Mouse (Mus musculus): ENCODE measurements around the gene Fam210b. TPM values are rescaled to one million over a fixed set of nuclear protein-coding genes. Genes with fewer than 3 reads are reported as not detected.
"Not testable (repeated sequence)": the region's sequence is repeated elsewhere in the genome, so short reads cannot be mapped to it uniquely, and the experiment has no call there.

The Fam210b gene
- polyA plus RNA-seq (2014; fragmentation: Nextera tagmentation; extraction: Ambion mirVana), result 13.1 and 16.0 TPM in 2 replicates

- Histone ChIP-seq H3K36me3 (ENCODE audit: control insufficient read depth, insufficient read depth, low read length) (no peaks in the 10 kb centered on the region), H3K27me3 (replicated peaks; ENCODE audit: control insufficient read depth, insufficient read depth, low read length) (no peaks in the 10 kb centered on the region), H3K4me1 (ENCODE audit: control insufficient read depth, insufficient read depth, low read length) (no peaks in the 10 kb centered on the region), H3K27ac (replicated peaks; ENCODE audit: low read depth, low read length) (peak within 1 kb of the TSS; percentile 59), H3K4me2 (ENCODE audit: low read depth, low read length) (peak within 1 kb of the TSS; percentile 93), H3K9ac (ENCODE audit: low read depth, low read length) (peak within 1 kb of the TSS; percentile 76), H3K4me3 (ENCODE audit: low read depth, low read length) (peak within 1 kb of the TSS; percentile 65), H3K9me3 (ENCODE audit: control insufficient read depth, low read length) (peaks cover 9% of the 10 kb centered on the region; the same call in 1 of the 2 replicates)
- ATAC-seq (ENCODE audit: low read depth) (peak; percentile 93), DNase-seq (ENCODE audit: low spot score) (peak; percentile 99)
- WGBS, result 0% methylated on average over 5 of the region's 35 CpGs
Observed at GRCm38 (mm10) chr2:172345258-172345738, at the start of gene Fam210b. Gene Fam210b, plus strand, starts transcription at chr2:172345565.

GRCm38 (mm10) chr2:172298083-172298482 is 47.3 kb upstream of the Fam210b start:
- H3K4me3 ChIP-seq (ENCODE audit: low read depth, low read length), result no peak overlapping the region
- no peak overlapping the region for H3K27ac ChIP-seq (replicated peaks; ENCODE audit: low read depth, low read length)
- WGBS, result 45% methylated on average over 1 of the region's 1 CpGs
- no peaks in the 10 kb centered on the region for H3K27me3 ChIP-seq (replicated peaks; ENCODE audit: control insufficient read depth, insufficient read depth, low read length)
- no peak overlapping the region for H3K9ac ChIP-seq (ENCODE audit: low read depth, low read length)
- DNase-seq (ENCODE audit: low spot score), result no peak
- H3K4me1 ChIP-seq (ENCODE audit: control insufficient read depth, insufficient read depth, low read length), result peaks cover 12% of the 10 kb centered on the region
- no peak for ATAC-seq (ENCODE audit: low read depth)
- no peaks in the 10 kb centered on the region for H3K9me3 ChIP-seq (ENCODE audit: control insufficient read depth, low read length)
- H3K36me3 ChIP-seq (ENCODE audit: control insufficient read depth, insufficient read depth, low read length), result no peaks in the 10 kb centered on the region
- no peak overlapping the region for H3K4me2 ChIP-seq (ENCODE audit: low read depth, low read length)

- 12% methylated on average over 1 of the region's 1 CpGs for WGBS
- Histone ChIP-seq H3K4me3 (ENCODE audit: low read depth, low read length) (no peak overlapping the region), H3K4me2 (ENCODE audit: low read depth, low read length) (no peak overlapping the region), H3K4me1 (ENCODE audit: control insufficient read depth, insufficient read depth, low read length) (peaks cover 12% of the 10 kb centered on the region), H3K27ac (replicated peaks; ENCODE audit: low read depth, low read length) (no peak overlapping the region), H3K27me3 (replicated peaks; ENCODE audit: control insufficient read depth, insufficient read depth, low read length) (no peaks in the 10 kb centered on the region), H3K9ac (ENCODE audit: low read depth, low read length) (no peak overlapping the region), H3K9me3 (ENCODE audit: control insufficient read depth, low read length) (no peaks in the 10 kb centered on the region), H3K36me3 (ENCODE audit: control insufficient read depth, insufficient read depth, low read length) (no peaks in the 10 kb centered on the region)
- DNase-seq (ENCODE audit: low spot score) (no peak), ATAC-seq (ENCODE audit: low read depth) (no peak)
Observed at GRCm38 (mm10) chr2:172298542-172298941, 46.8 kb upstream of the Fam210b start.

GRCm38 (mm10) chr2:172299126-172299921 is 46.0 kb upstream of the Fam210b start:
- ATAC-seq (ENCODE audit: low read depth) (peak; percentile 41; the same call in 1 of the 2 replicates), DNase-seq (ENCODE audit: low spot score) (peak; percentile 41)
- no peaks in the 10 kb centered on the region for H3K27me3 ChIP-seq (replicated peaks; ENCODE audit: control insufficient read depth, insufficient read depth, low read length)
- H3K27ac ChIP-seq (replicated peaks; ENCODE audit: low read depth, low read length), result no peak overlapping the region
- H3K4me1 ChIP-seq (ENCODE audit: control insufficient read depth, insufficient read depth, low read length), result peaks cover 12% of the 10 kb centered on the region
- H3K9me3 ChIP-seq (ENCODE audit: control insufficient read depth, low read length), result no peaks in the 10 kb centered on the region
- no peak overlapping the region for H3K4me3 ChIP-seq (ENCODE audit: low read depth, low read length)
- no peaks in the 10 kb centered on the region for H3K36me3 ChIP-seq (ENCODE audit: control insufficient read depth, insufficient read depth, low read length)
- H3K9ac ChIP-seq (ENCODE audit: low read depth, low read length), result no peak overlapping the region
- no peak overlapping the region for H3K4me2 ChIP-seq (ENCODE audit: low read depth, low read length)
- WGBS, result 9% methylated on average over 14 of the region's 14 CpGs

GRCm38 (mm10) chr2:172302396-172302795 is 43.0 kb upstream of the Fam210b start:
- Histone ChIP-seq H3K27ac (replicated peaks; ENCODE audit: low read depth, low read length) (no peak overlapping the region), H3K9me3 (ENCODE audit: control insufficient read depth, low read length) (no peaks in the 10 kb centered on the region), H3K4me2 (ENCODE audit: low read depth, low read length) (no peak overlapping the region), H3K27me3 (replicated peaks; ENCODE audit: control insufficient read depth, insufficient read depth, low read length) (no peaks in the 10 kb centered on the region), H3K4me3 (ENCODE audit: low read depth, low read length) (no peak overlapping the region), H3K36me3 (ENCODE audit: control insufficient read depth, insufficient read depth, low read length) (no peaks in the 10 kb centered on the region), H3K9ac (ENCODE audit: low read depth, low read length) (no peak overlapping the region), H3K4me1 (ENCODE audit: control insufficient read depth, insufficient read depth, low read length) (peaks cover 12% of the 10 kb centered on the region)
- 90% methylated on average over 5 of the region's 5 CpGs for WGBS
- ATAC-seq (ENCODE audit: low read depth), result no peak
- DNase-seq (ENCODE audit: low spot score), result no peak

- H3K9ac ChIP-seq (ENCODE audit: low read depth, low read length), result no peak overlapping the region
- peaks cover 9% of the 10 kb centered on the region for H3K4me1 ChIP-seq (ENCODE audit: control insufficient read depth, insufficient read depth, low read length)
- no peak for DNase-seq (ENCODE audit: low spot score)
- no peak overlapping the region for H3K4me3 ChIP-seq (ENCODE audit: low read depth, low read length)
- no peak for ATAC-seq (ENCODE audit: low read depth)
- 58% methylated on average over 8 of the region's 8 CpGs for WGBS
- no peak overlapping the region for H3K27ac ChIP-seq (replicated peaks; ENCODE audit: low read depth, low read length)
- H3K9me3 ChIP-seq (ENCODE audit: control insufficient read depth, low read length), result no peaks in the 10 kb centered on the region
- H3K4me2 ChIP-seq (ENCODE audit: low read depth, low read length), result no peak overlapping the region
- H3K27me3 ChIP-seq (replicated peaks; ENCODE audit: control insufficient read depth, insufficient read depth, low read length), result no peaks in the 10 kb centered on the region
- no peaks in the 10 kb centered on the region for H3K36me3 ChIP-seq (ENCODE audit: control insufficient read depth, insufficient read depth, low read length)
Observed at GRCm38 (mm10) chr2:172304118-172304708, 41.2 kb upstream of the Fam210b start.

GRCm38 (mm10) chr2:172305546-172305945 is 39.8 kb upstream of the Fam210b start:
- not testable (repeated sequence) for ATAC-seq (ENCODE audit: low read depth); H3K36me3 ChIP-seq (ENCODE audit: control insufficient read depth, insufficient read depth, low read length); H3K27me3 ChIP-seq (replicated peaks; ENCODE audit: control insufficient read depth, insufficient read depth, low read length); H3K27ac ChIP-seq (replicated peaks; ENCODE audit: low read depth, low read length); H3K4me1 ChIP-seq (ENCODE audit: control insufficient read depth, insufficient read depth, low read length); DNase-seq (ENCODE audit: low spot score); H3K4me3 ChIP-seq (ENCODE audit: low read depth, low read length); H3K9ac ChIP-seq (ENCODE audit: low read depth, low read length); H3K4me2 ChIP-seq (ENCODE audit: low read depth, low read length); H3K9me3 ChIP-seq (ENCODE audit: control insufficient read depth, low read length)
- WGBS, result 77% methylated on average over 7 of the region's 7 CpGs

- ATAC-seq (ENCODE audit: low read depth) (no peak), DNase-seq (ENCODE audit: low spot score) (no peak)
- Histone ChIP-seq H3K4me1 (ENCODE audit: control insufficient read depth, insufficient read depth, low read length) (no peaks in the 10 kb centered on the region), H3K9me3 (ENCODE audit: control insufficient read depth, low read length) (no peaks in the 10 kb centered on the region), H3K27me3 (replicated peaks; ENCODE audit: control insufficient read depth, insufficient read depth, low read length) (no peaks in the 10 kb centered on the region), H3K27ac (replicated peaks; ENCODE audit: low read depth, low read length) (no peak overlapping the region), H3K4me3 (ENCODE audit: low read depth, low read length) (no peak overlapping the region), H3K4me2 (ENCODE audit: low read depth, low read length) (no peak overlapping the region), H3K36me3 (ENCODE audit: control insufficient read depth, insufficient read depth, low read length) (no peaks in the 10 kb centered on the region), H3K9ac (ENCODE audit: low read depth, low read length) (no peak overlapping the region)
- 75% methylated on average over 4 of the region's 4 CpGs for WGBS
Observed at GRCm38 (mm10) chr2:172306544-172306943, 38.8 kb upstream of the Fam210b start.
